Mouse (Mus musculus): ENCODE results near the gene Gapvd1. TPM values are rescaled to one million over a fixed set of nuclear protein-coding genes. Genes with fewer than 3 reads are reported as not detected.

Gapvd1 gene
- total and polyA plus RNA-seq, 3 experiments = 62.4 to 174 (median 96.7) TPM

DNA sequence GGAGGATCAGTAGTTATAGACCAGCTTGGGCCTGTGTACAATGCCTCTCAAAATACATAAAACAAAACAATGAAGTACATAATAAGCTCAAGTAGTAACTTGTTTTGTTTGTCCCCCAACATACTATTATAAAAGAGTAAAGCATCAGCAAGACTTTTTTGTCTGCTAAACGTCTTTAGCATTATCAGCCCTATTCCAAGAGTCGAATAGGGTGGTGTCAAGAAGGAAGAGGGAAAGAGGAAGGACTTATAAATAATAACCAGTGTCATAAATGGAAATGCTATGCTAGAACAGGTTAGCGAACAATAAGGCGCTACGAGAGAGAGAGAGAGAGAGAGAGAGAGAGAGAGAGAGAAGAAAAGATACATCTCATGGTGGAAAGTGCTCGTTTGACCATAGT, 15.9 kb upstream of the Gapvd1 start:
- peak overlapping the region; percentile 75 to 87 for H3K4me3 ChIP-seq (ENCODE audit: control insufficient read depth in 1 of 2, insufficient read depth in 1 of 2, low read depth in 2 of 2, low read length in 2 of 2)
- H3K4me1 ChIP-seq (ENCODE audit: control insufficient read depth in 1 of 2, insufficient read depth in 2 of 2, low read length in 2 of 2) = peaks cover 2 to 14% of the 10 kb centered on the region in 2 experiments; a peak in 3 of 4 replicates
- no peaks in the 10 kb centered on the region for H3K27me3 ChIP-seq (ENCODE audit: control insufficient read depth in 1 of 2, insufficient read depth in 2 of 2, low read length in 2 of 2)
- peaks cover 51% of the 10 kb centered on the region for H3K79me2 ChIP-seq (ENCODE audit: control insufficient read depth, insufficient read depth, low read length, poor library complexity)
- peak overlapping the region; percentile 79 for H3K27ac ChIP-seq (ENCODE audit: control insufficient read depth, low read depth, low read length)
- H3K9me3 ChIP-seq (replicated peaks; ENCODE audit: insufficient read depth, low read length) = no peaks in the 10 kb centered on the region
- peaks cover 30 to 33% of the 10 kb centered on the region in 2 experiments for H3K36me3 ChIP-seq (ENCODE audit: control insufficient read depth in 1 of 2, insufficient read depth in 2 of 2, low read length in 2 of 2)
- peak overlapping the region; percentile 94 for H3K9ac ChIP-seq (ENCODE audit: control insufficient read depth, low read depth, low read length, poor library complexity, severe bottlenecking)
- peak; percentile 71; the same call in 1 of the 2 replicates for TF ChIP-seq CHD1 (IDR thresholded peaks at IDR 0.05; ENCODE audit: low read depth, low read length)
- no peak for TF ChIP-seq SMC3 (IDR thresholded peaks at IDR 0.05; ENCODE audit: low read depth, low read length)
- DNase-seq (ENCODE audit: low read depth, low spot score) = peak; percentile 63

DNA sequence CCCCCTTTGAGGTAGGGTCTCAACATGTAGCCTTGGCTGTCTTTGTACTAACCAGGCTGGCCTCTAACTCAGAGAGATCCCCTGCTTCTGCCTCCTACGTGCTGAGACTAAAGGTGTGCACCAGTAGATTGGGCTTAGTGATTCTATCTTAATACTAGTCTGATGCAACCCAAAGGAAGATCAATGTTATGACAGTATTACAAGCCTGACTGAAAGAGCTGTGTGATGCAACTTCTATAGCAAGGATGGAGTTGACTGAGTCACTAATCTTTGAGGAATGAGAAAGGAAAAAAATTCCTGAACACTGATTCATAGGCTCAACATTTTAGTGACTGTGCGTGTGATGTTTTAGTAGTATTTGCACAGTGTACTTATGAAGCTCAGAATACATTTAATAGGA, 15.0 kb upstream of the Gapvd1 start:
- H3K27ac ChIP-seq (ENCODE audit: control insufficient read depth, low read depth, low read length) = peak overlapping the region; percentile 69; the same call in 1 of the 2 replicates
- H3K9ac ChIP-seq (ENCODE audit: control insufficient read depth, low read depth, low read length, poor library complexity, severe bottlenecking) = peak overlapping the region; percentile 94; the same call in 1 of the 2 replicates

DNA sequence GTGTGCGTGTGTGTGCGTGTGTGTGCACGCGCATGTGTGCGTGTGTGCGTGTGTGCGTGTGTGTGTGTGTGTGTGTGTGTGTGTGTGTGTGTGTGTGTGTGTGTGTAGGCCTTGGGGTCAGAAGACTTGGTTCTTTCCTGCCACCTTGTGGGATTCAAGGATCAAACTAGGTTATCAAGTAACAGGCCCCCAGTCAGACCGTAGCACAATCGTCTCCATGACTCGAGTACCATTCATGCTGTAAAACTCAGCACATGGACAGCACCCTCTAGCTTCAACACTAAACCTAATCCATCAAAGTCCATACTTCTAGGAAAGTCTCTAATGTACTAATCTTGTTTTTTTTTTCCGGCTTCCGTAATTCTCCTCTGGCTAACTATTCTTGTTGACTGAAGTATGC, 9.8 kb upstream of the Gapvd1 start:
- H3K79me2 ChIP-seq (ENCODE audit: control insufficient read depth, insufficient read depth, low read length, poor library complexity) = no peaks in the 10 kb centered on the region
- no peak for DNase-seq (ENCODE audit: low read depth, low spot score)
- no peak overlapping the region for H3K9ac ChIP-seq (ENCODE audit: control insufficient read depth, low read depth, low read length, poor library complexity, severe bottlenecking)
- TF ChIP-seq TBP (IDR thresholded peaks at IDR 0.05; ENCODE audit: low read depth, low read length) (no peak), CHD1 (IDR thresholded peaks at IDR 0.05; ENCODE audit: low read depth, low read length) (no peak), MYC (IDR thresholded peaks at IDR 0.05; ENCODE audit: low read depth, low read length) (no peak), SIN3A (IDR thresholded peaks at IDR 0.05; ENCODE audit: low read length) (no peak), ZMIZ1 (IDR thresholded peaks at IDR 0.05; ENCODE audit: low read depth, low read length) (no peak), MAX (IDR thresholded peaks at IDR 0.05; ENCODE audit: low read length) (no peak), MYB (IDR thresholded peaks at IDR 0.05; ENCODE audit: low read depth, low read length) (no peak), NRF1 (IDR thresholded peaks at IDR 0.05; ENCODE audit: insufficient read depth, low read depth, low read length, poor library complexity, severe bottlenecking) (no peak), CHD2 (IDR thresholded peaks at IDR 0.05; ENCODE audit: low read length) (no peak), USF2 (IDR thresholded peaks at IDR 0.05; ENCODE audit: borderline replicate concordance in 1 of 2, insufficient read depth in 1 of 2, low read depth in 1 of 2, low read length in 2 of 2) (no peak), E2F4 (IDR thresholded peaks at IDR 0.05; ENCODE audit: borderline replicate concordance, low read depth, low read length) (no peak), MXI1 (IDR thresholded peaks at IDR 0.05; ENCODE audit: low read depth, low read length) (no peak), POLR2A (IDR thresholded peaks at IDR 0.05; ENCODE audit: control insufficient read depth in 1 of 2, insufficient read depth in 1 of 2, low read depth in 1 of 2, low read length in 2 of 2, poor library complexity in 1 of 2) (no peak), SMC3 (IDR thresholded peaks at IDR 0.05; ENCODE audit: low read depth, low read length) (no peak)
- H3K27me3 ChIP-seq (ENCODE audit: control insufficient read depth in 1 of 2, insufficient read depth in 2 of 2, low read length in 2 of 2) = no peaks in the 10 kb centered on the region
- H3K9me3 ChIP-seq (replicated peaks; ENCODE audit: insufficient read depth, low read length) = no peaks in the 10 kb centered on the region
- peaks cover 0 to under 1% of the 10 kb centered on the region in 2 experiments; a peak in 1 of 4 replicates for H3K36me3 ChIP-seq (ENCODE audit: control insufficient read depth in 1 of 2, insufficient read depth in 2 of 2, low read length in 2 of 2)
- peaks cover 3 to 5% of the 10 kb centered on the region in 2 experiments; a peak in 2 of 4 replicates for H3K4me1 ChIP-seq (ENCODE audit: control insufficient read depth in 1 of 2, insufficient read depth in 2 of 2, low read length in 2 of 2)
- no peak overlapping the region for H3K4me3 ChIP-seq (ENCODE audit: control insufficient read depth in 1 of 2, insufficient read depth in 1 of 2, low read depth in 2 of 2, low read length in 2 of 2)
- H3K27ac ChIP-seq (ENCODE audit: control insufficient read depth, low read depth, low read length) = no peak overlapping the region

More for the DNA sequence above, 15.0 kb upstream of the Gapvd1 start:
- TF ChIP-seq EP300 (IDR thresholded peaks at IDR 0.05; ENCODE audit: low read depth in 1 of 2, low read length in 2 of 2) (peak in 1 of 2 experiments; percentile 59; a peak in 1 of 4 replicates), ETS1 (IDR thresholded peaks at IDR 0.05; ENCODE audit: low read depth, low read length) (peak; percentile 34; the same call in 1 of the 2 replicates), MAZ (IDR thresholded peaks at IDR 0.05; ENCODE audit: low read depth, low read length) (no peak)
- Histone ChIP-seq H3K9me3 (replicated peaks; ENCODE audit: insufficient read depth, low read length) (no peaks in the 10 kb centered on the region), H3K4me1 (ENCODE audit: control insufficient read depth in 1 of 2, insufficient read depth in 2 of 2, low read length in 2 of 2) (peaks cover 2 to 10% of the 10 kb centered on the region in 2 experiments; a peak in 3 of 4 replicates), H3K27me3 (ENCODE audit: control insufficient read depth in 1 of 2, insufficient read depth in 2 of 2, low read length in 2 of 2) (no peaks in the 10 kb centered on the region), H3K79me2 (ENCODE audit: control insufficient read depth, insufficient read depth, low read length, poor library complexity) (peaks cover 43% of the 10 kb centered on the region), H3K36me3 (ENCODE audit: control insufficient read depth in 1 of 2, insufficient read depth in 2 of 2, low read length in 2 of 2) (peaks cover 21 to 25% of the 10 kb centered on the region in 2 experiments), H3K4me3 (ENCODE audit: control insufficient read depth in 1 of 2, insufficient read depth in 1 of 2, low read depth in 2 of 2, low read length in 2 of 2) (peak overlapping the region in 1 of 2 experiments; percentile 28; a peak in 2 of 4 replicates)
- DNase-seq (ENCODE audit: low read depth, low spot score) = peak; percentile 47

Measured in MEL (cell line).